11 mouse cellular contexts compared by ENCODE assay signal in genomic region chr1:167928060-167928467, GRCm38 (mm10).
DNase-seq lines count a peak whose midpoint lies in the region; ATAC-seq and TF ChIP-seq lines count a peak whose summit lies in the region.
"Had no signal": no experiment of that assay in that cellular context is flagged by ENCODE, and none has a peak within 500 bp of the region (broad histone marks: within the 10 kb centered on the region; RNA-seq: fewer than 3 reads in every experiment).

No protein-coding gene starts in this region.

- TF ChIP-seq CTCF in kidney, postnatal 0 days (IDR thresholded peaks at IDR 0.05; ENCODE audit: low read depth) = peak; percentile 57

- no peak for DNase-seq in kidney, postnatal 0 days (ENCODE audit: low spot score)
- DNase-seq in kidney, adult 9 months = no peak
- peak; percentile 17 for DNase-seq in R1 (ENCODE audit: low read depth, low spot score)
- peak; percentile 52 for DNase-seq in forebrain, embryonic 14.5 days (ENCODE audit: low spot score)
- DNase-seq in thymus, postnatal 4 days = no peak
- DNase-seq in B cell, adult 2 months = no peak
- no peak for DNase-seq in adrenal gland, postnatal 14 days
- DNase-seq: heart, adult 11 months; kidney, postnatal 14 days had no signal

- H3K9ac ChIP-seq in kidney, postnatal 0 days (ENCODE audit: low read depth, low read length) = no peak overlapping the region
- no peak overlapping the region for H3K9ac ChIP-seq in forebrain, embryonic 14.5 days (ENCODE audit: low read length)
- no peak overlapping the region for H3K9ac ChIP-seq in midbrain, embryonic 12.5 days (replicated peaks)
- H3K9ac ChIP-seq: embryonic facial prominence, embryonic 12.5 days had no signal

- no peak overlapping the region for H3K4me2 ChIP-seq in kidney, postnatal 0 days (ENCODE audit: low read length)
- no peak overlapping the region for H3K4me2 ChIP-seq in forebrain, embryonic 14.5 days (ENCODE audit: low read length)
- no peak overlapping the region for H3K4me2 ChIP-seq in midbrain, embryonic 12.5 days (replicated peaks)
- H3K4me2 ChIP-seq: embryonic facial prominence, embryonic 12.5 days had no signal

- H3K4me3 ChIP-seq in kidney, postnatal 0 days (replicated peaks; ENCODE audit: low read depth, low read length) = no peak overlapping the region
- no peak overlapping the region for H3K4me3 ChIP-seq in forebrain, embryonic 14.5 days (ENCODE audit: low read depth, low read length)
- no peak overlapping the region for H3K4me3 ChIP-seq in midbrain, embryonic 12.5 days
- H3K4me3 ChIP-seq: embryonic facial prominence, embryonic 12.5 days had no signal

- no peak overlapping the region for H3K27ac ChIP-seq in kidney, postnatal 0 days
- H3K27ac ChIP-seq in forebrain, embryonic 14.5 days (ENCODE audit: low read depth, low read length) = no peak overlapping the region
- no peak overlapping the region for H3K27ac ChIP-seq in midbrain, embryonic 12.5 days (replicated peaks)
- H3K27ac ChIP-seq: embryonic facial prominence, embryonic 12.5 days had no signal

- 19% methylated on average over 4 of the region's 4 CpGs for WGBS in kidney, postnatal 0 days
- WGBS in forebrain, embryonic 14.5 days = 10% methylated on average over 4 of the region's 4 CpGs
- 29% methylated on average over 4 of the region's 4 CpGs for WGBS in midbrain, embryonic 12.5 days

- no peak for ATAC-seq in kidney, postnatal 0 days (replicated peaks; ENCODE audit: low FRiP score, low read depth)
- ATAC-seq in forebrain, embryonic 14.5 days = peak; percentile 50; the same call in 1 of the 2 replicates
- peak; percentile 50 for ATAC-seq in midbrain, embryonic 12.5 days (ENCODE audit: low FRiP score, low read depth)

- 0 out of 2 replicates have a peak, but pooled peaks cover 5% of the 10 kb centered on the region for H3K4me1 ChIP-seq in kidney, postnatal 0 days (replicated peaks; ENCODE audit: insufficient read depth, low read length)
- H3K4me1 ChIP-seq in forebrain, embryonic 14.5 days (ENCODE audit: control insufficient read depth, insufficient read depth, low read length) = peaks cover 5% of the 10 kb centered on the region
- H3K4me1 ChIP-seq in midbrain, embryonic 12.5 days = peaks cover 21% of the 10 kb centered on the region

- H3K9me3 ChIP-seq in kidney, postnatal 0 days (replicated peaks; ENCODE audit: low read length) = no peaks in the 10 kb centered on the region
- H3K9me3 ChIP-seq in forebrain, embryonic 14.5 days (replicated peaks; ENCODE audit: control insufficient read depth, low read length) = no peaks in the 10 kb centered on the region
- H3K9me3 ChIP-seq in midbrain, embryonic 12.5 days = no peaks in the 10 kb centered on the region
- H3K9me3 ChIP-seq: embryonic facial prominence, embryonic 12.5 days had no signal

- H3K36me3 ChIP-seq in kidney, postnatal 0 days (ENCODE audit: insufficient read depth, low read length) = no peaks in the 10 kb centered on the region
- H3K36me3 ChIP-seq in forebrain, embryonic 14.5 days (ENCODE audit: control insufficient read depth, insufficient read depth, low read length) = no peaks in the 10 kb centered on the region
- no peaks in the 10 kb centered on the region for H3K36me3 ChIP-seq in midbrain, embryonic 12.5 days
- H3K36me3 ChIP-seq: embryonic facial prominence, embryonic 12.5 days had no signal

- H3K27me3 ChIP-seq in kidney, postnatal 0 days (ENCODE audit: insufficient read depth, low read length) = peaks cover 18% of the 10 kb centered on the region
- H3K27me3 ChIP-seq in forebrain, embryonic 14.5 days (replicated peaks; ENCODE audit: control insufficient read depth, insufficient read depth, low read length) = no peaks in the 10 kb centered on the region
- H3K27me3 ChIP-seq in midbrain, embryonic 12.5 days = peaks cover 32% of the 10 kb centered on the region

Comparison
In these comparisons a context has a peak if more than half of its experiments do, and no peak if none do; other contexts are left out.
1. DNase-seq: peak in R1 (single experiment) and forebrain, embryonic 14.5 days (single experiment); none in kidney, postnatal 0 days (single experiment), kidney, adult 9 months (single experiment), thymus, postnatal 4 days (single experiment), B cell, adult 2 months (0 of 2) and adrenal gland, postnatal 14 days (single experiment).